In genomic region chr13:63951922-63952734, GRCm38 (mm10) we compare ENCODE assay signal across 9 mouse cellular contexts.
DNase-seq lines count a peak whose midpoint lies in the region; ATAC-seq and TF ChIP-seq lines count a peak whose summit lies in the region.
"Had no signal": no experiment of that assay in that cellular context is flagged by ENCODE, and none has a peak within 500 bp of the region (broad histone marks: within the 10 kb centered on the region; RNA-seq: fewer than 3 reads in every experiment).

No protein-coding gene starts in this region.

- peaks cover 58% of the 10 kb centered on the region for H3K27me3 ChIP-seq in forebrain, embryonic 10.5 days (ENCODE audit: poor library complexity, severe bottlenecking)
- no peaks in the 10 kb centered on the region; the same call in 1 of the 2 replicates for H3K27me3 ChIP-seq in forebrain, embryonic 14.5 days (replicated peaks; ENCODE audit: control insufficient read depth, insufficient read depth, low read length)
- no peaks in the 10 kb centered on the region for H3K27me3 ChIP-seq in intestine, embryonic 14.5 days (replicated peaks; ENCODE audit: control insufficient read depth, insufficient read depth, low read length)
- H3K27me3 ChIP-seq in limb, embryonic 13.5 days, result peaks cover 12% of the 10 kb centered on the region; the same call in 1 of the 2 replicates

- TF ChIP-seq CTCF in layer of hippocampus, adult 2 months (conservative IDR thresholded peaks at IDR 0.05), result no peak

- no peaks in the 10 kb centered on the region for H3K9me3 ChIP-seq in forebrain, embryonic 10.5 days
- H3K9me3 ChIP-seq in forebrain, embryonic 14.5 days (replicated peaks; ENCODE audit: control insufficient read depth, low read length), result no peaks in the 10 kb centered on the region
- no peaks in the 10 kb centered on the region for H3K9me3 ChIP-seq in intestine, embryonic 14.5 days (ENCODE audit: control insufficient read depth, low read length)
- H3K9me3 ChIP-seq in limb, embryonic 13.5 days, result no peaks in the 10 kb centered on the region

- H3K36me3 ChIP-seq in forebrain, embryonic 10.5 days (replicated peaks), result no peaks in the 10 kb centered on the region
- H3K36me3 ChIP-seq in forebrain, embryonic 14.5 days (ENCODE audit: control insufficient read depth, insufficient read depth, low read length), result no peaks in the 10 kb centered on the region
- no peaks in the 10 kb centered on the region for H3K36me3 ChIP-seq in intestine, embryonic 14.5 days (ENCODE audit: control insufficient read depth, insufficient read depth, low read length)
- no peaks in the 10 kb centered on the region for H3K36me3 ChIP-seq in limb, embryonic 13.5 days

- DNase-seq in forebrain, embryonic 10.5 days (ENCODE audit: extremely low spot score, low spot score), result no peak
- no peak for DNase-seq in forebrain, embryonic 14.5 days (ENCODE audit: low spot score)
- DNase-seq in embryo, embryonic 10 days (ENCODE audit: low spot score), result peak; percentile 91
- DNase-seq in intestine, embryonic 14.5 days (ENCODE audit: low spot score), result no peak
- DNase-seq in right cerebral cortex, adult 18-20 months, result no peak
- no peak for DNase-seq in thymus, postnatal 25 days
- DNase-seq in layer of hippocampus, adult 2 months (ENCODE audit: low spot score in 2 of 2), result no peak

- peaks cover 23% of the 10 kb centered on the region for H3K4me1 ChIP-seq in forebrain, embryonic 10.5 days
- H3K4me1 ChIP-seq in forebrain, embryonic 14.5 days (ENCODE audit: control insufficient read depth, insufficient read depth, low read length), result no peaks in the 10 kb centered on the region
- peaks cover 32% of the 10 kb centered on the region for H3K4me1 ChIP-seq in intestine, embryonic 14.5 days (replicated peaks; ENCODE audit: control insufficient read depth, insufficient read depth, low read length)
- peaks cover 23% of the 10 kb centered on the region for H3K4me1 ChIP-seq in limb, embryonic 13.5 days

- no peak for ATAC-seq in forebrain, embryonic 14.5 days
- ATAC-seq in intestine, embryonic 14.5 days (replicated peaks; ENCODE audit: low FRiP score, low TSS enrichment, low read depth), result peak; percentile 85
- peak; percentile 68 for ATAC-seq in limb, embryonic 13.5 days (ENCODE audit: low FRiP score, low read depth)
- ATAC-seq: inflammation-experienced regulatory T-cells, adult 6 months had no signal

- no peak overlapping the region for H3K9ac ChIP-seq in forebrain, embryonic 14.5 days (ENCODE audit: low read length)
- no peak overlapping the region; the same call in 1 of the 2 replicates for H3K9ac ChIP-seq in intestine, embryonic 14.5 days (ENCODE audit: low read length)
- H3K9ac ChIP-seq in limb, embryonic 13.5 days, result no peak overlapping the region

- H3K4me3 ChIP-seq in forebrain, embryonic 10.5 days, result no peak overlapping the region
- H3K4me3 ChIP-seq in forebrain, embryonic 14.5 days (ENCODE audit: low read depth, low read length), result no peak overlapping the region
- H3K4me3 ChIP-seq in intestine, embryonic 14.5 days (ENCODE audit: low read depth, low read length), result no peak overlapping the region
- no peak overlapping the region for H3K4me3 ChIP-seq in limb, embryonic 13.5 days
- H3K4me3 ChIP-seq in layer of hippocampus, adult 2 months, result no peak overlapping the region

- peak overlapping the region; percentile 30; the same call in 1 of the 2 replicates for H3K27ac ChIP-seq in forebrain, embryonic 10.5 days
- H3K27ac ChIP-seq in forebrain, embryonic 14.5 days (ENCODE audit: low read depth, low read length), result no peak overlapping the region
- peak overlapping the region; percentile 87 for H3K27ac ChIP-seq in intestine, embryonic 14.5 days (ENCODE audit: low read depth)
- peak overlapping the region; percentile 65 for H3K27ac ChIP-seq in limb, embryonic 13.5 days
- no peak overlapping the region for H3K27ac ChIP-seq in layer of hippocampus, adult 2 months

- WGBS in forebrain, embryonic 10.5 days, result 65% methylated on average over 9 of the region's 9 CpGs
- 70% methylated on average over 9 of the region's 9 CpGs for WGBS in forebrain, embryonic 14.5 days
- 15% methylated on average over 9 of the region's 9 CpGs for WGBS in intestine, embryonic 14.5 days
- WGBS in limb, embryonic 13.5 days, result 8% methylated on average over 9 of the region's 9 CpGs

- no peak overlapping the region for H3K4me2 ChIP-seq in forebrain, embryonic 14.5 days (ENCODE audit: low read length)
- peak overlapping the region; percentile 23 for H3K4me2 ChIP-seq in intestine, embryonic 14.5 days (ENCODE audit: low read length)
- peak overlapping the region; percentile 19; the same call in 1 of the 2 replicates for H3K4me2 ChIP-seq in limb, embryonic 13.5 days (replicated peaks)

Comparison
In these comparisons a context has a peak if more than half of its experiments do, and no peak if none do; other contexts are left out.
1. H3K27ac ChIP-seq: peak in forebrain, embryonic 10.5 days (single experiment), intestine, embryonic 14.5 days (single experiment) and limb, embryonic 13.5 days (single experiment); none in forebrain, embryonic 14.5 days (single experiment) and layer of hippocampus, adult 2 months (single experiment).